ENCODE assay signal across 8 mouse cellular contexts in the genomic region with DNA sequence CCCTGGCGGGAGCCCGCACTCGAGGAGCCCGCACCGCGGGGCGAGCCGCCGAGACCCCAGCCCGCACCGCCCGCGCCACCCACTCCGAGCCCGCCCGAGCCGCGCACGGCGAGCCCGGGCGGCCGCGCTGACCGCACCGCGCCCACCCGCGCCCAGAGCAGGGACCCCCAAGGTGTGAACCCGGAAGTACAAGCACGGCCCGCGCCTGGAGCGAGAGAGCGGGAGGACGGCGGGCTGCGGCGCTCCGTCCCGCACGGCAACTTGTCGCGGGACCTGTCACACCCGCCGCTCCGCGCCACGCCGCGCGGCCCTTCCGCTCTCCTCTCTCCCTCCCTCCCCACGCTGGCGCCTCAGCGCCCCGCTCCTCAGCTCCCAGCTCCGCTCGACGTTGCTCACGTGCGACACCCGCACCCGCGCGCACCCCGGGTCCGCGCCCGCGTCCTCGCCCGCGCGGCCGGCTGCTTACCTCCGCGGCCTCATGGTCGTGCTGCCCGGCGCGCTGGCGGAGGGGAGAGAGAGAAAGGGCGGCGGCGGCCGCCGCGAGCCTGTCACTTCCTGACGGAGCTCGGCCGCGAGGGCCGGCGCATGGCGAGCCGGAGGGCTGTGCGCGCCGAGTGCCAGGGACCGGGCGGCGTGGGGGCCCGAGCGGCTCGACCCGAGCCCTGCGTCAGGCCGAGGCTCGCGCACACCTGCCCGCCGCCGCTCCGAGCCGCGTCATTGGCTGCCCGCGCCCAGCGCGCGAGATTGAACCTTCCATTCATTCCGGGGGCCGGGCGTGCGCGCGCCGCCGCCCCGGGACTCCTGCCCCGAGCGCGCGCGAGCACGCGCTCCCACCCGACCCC. TPM values are rescaled to one million over a fixed set of nuclear protein-coding genes. Genes with fewer than 3 reads are reported as not detected.
A peak's percentile ranks its signal among the peaks of the same experiment; 100 is the strongest.
DNase-seq lines count a peak whose midpoint lies in the region; ATAC-seq and TF ChIP-seq lines count a peak whose summit lies in the region.

A gene (minus strand): TSS at position 635 of the 842 bp plus-strand sequence.

- H3K4me1 ChIP-seq in cerebellum, adult 2 months (ENCODE audit: control insufficient read depth, insufficient read depth, low read length) = no peaks in the 10 kb centered on the region
- no peaks in the 10 kb centered on the region for H3K4me1 ChIP-seq in intestine, embryonic 14.5 days (replicated peaks; ENCODE audit: control insufficient read depth, insufficient read depth, low read length)
- no peaks in the 10 kb centered on the region for H3K4me1 ChIP-seq in limb, embryonic 12.5 days (replicated peaks)
- no peaks in the 10 kb centered on the region; the same call in 1 of the 2 replicates for H3K4me1 ChIP-seq in midbrain, embryonic 16.5 days (ENCODE audit: control insufficient read depth, insufficient read depth, low read length)

- intact Hi-C loops in heart, postnatal 25 days (cut with DNase I) = no loop called here

- TF ChIP-seq CTCF in cerebellum, adult 2 months (IDR thresholded peaks at IDR 0.05; ENCODE audit: borderline replicate concordance, insufficient read depth, low read depth, low read length) = no peak

- peak within 1 kb of the TSS; percentile 28 for H3K4me3 ChIP-seq in cerebellum, adult 2 months (replicated peaks; ENCODE audit: insufficient read depth, low read depth, low read length)
- peak within 1 kb of the TSS; percentile 53 for H3K4me3 ChIP-seq in intestine, embryonic 14.5 days (ENCODE audit: low read depth, low read length)
- peak within 1 kb of the TSS; percentile 60 for H3K4me3 ChIP-seq in limb, embryonic 12.5 days (replicated peaks)
- peak within 1 kb of the TSS; percentile 82 for H3K4me3 ChIP-seq in midbrain, embryonic 16.5 days (ENCODE audit: low read depth, low read length)

- DNase-seq in heart, adult 11 months = peak; percentile 87
- no peak for DNase-seq in heart, postnatal 25 days (ENCODE audit: low spot score)
- peak; percentile 40 to 51 for DNase-seq in cerebellum, adult 2 months
- DNase-seq in forelimb bud, embryonic 11.5 days (ENCODE audit: low read depth, low spot score) = peak; percentile 74
- peak; percentile 82 for DNase-seq in intestine, embryonic 14.5 days (ENCODE audit: low spot score)
- peak; percentile 54 for DNase-seq in testis, postnatal 10 days (ENCODE audit: low spot score)

- H3K9ac ChIP-seq in intestine, embryonic 14.5 days (ENCODE audit: low read length) = peak within 1 kb of the TSS; percentile 35
- peak within 1 kb of the TSS; percentile 60 for H3K9ac ChIP-seq in limb, embryonic 12.5 days (replicated peaks)
- H3K9ac ChIP-seq in midbrain, embryonic 16.5 days (ENCODE audit: low read depth, low read length) = peak within 1 kb of the TSS; percentile 78

- ATAC-seq in intestine, embryonic 14.5 days (replicated peaks; ENCODE audit: low FRiP score, low TSS enrichment, low read depth) = peak; percentile 91
- ATAC-seq in limb, embryonic 12.5 days (ENCODE audit: insufficient number of reproducible peaks, insufficient read depth, low FRiP score, low TSS enrichment, low read depth) = peak; percentile 87
- ATAC-seq in midbrain, embryonic 16.5 days = peak; percentile 96

- no peak within 1 kb of the TSS for H3K27ac ChIP-seq in cerebellum, adult 2 months (ENCODE audit: insufficient read depth, low read length)
- H3K27ac ChIP-seq in intestine, embryonic 14.5 days (ENCODE audit: low read depth) = no peak within 1 kb of the TSS
- H3K27ac ChIP-seq in limb, embryonic 12.5 days = no peak within 1 kb of the TSS
- peak within 1 kb of the TSS; percentile 97 for H3K27ac ChIP-seq in midbrain, embryonic 16.5 days (ENCODE audit: low read length)

- no peak for TF ChIP-seq POLR2A in cerebellum, adult 2 months (IDR thresholded peaks at IDR 0.05; ENCODE audit: borderline replicate concordance, insufficient read depth, low read length)

- peaks cover 9% of the 10 kb centered on the region; the same call in 1 of the 2 replicates for H3K27me3 ChIP-seq in cerebellum, adult 2 months (ENCODE audit: control insufficient read depth, insufficient read depth, low read length)
- peaks cover 39% of the 10 kb centered on the region for H3K27me3 ChIP-seq in intestine, embryonic 14.5 days (replicated peaks; ENCODE audit: control insufficient read depth, insufficient read depth, low read length)
- peaks cover 26% of the 10 kb centered on the region for H3K27me3 ChIP-seq in limb, embryonic 12.5 days
- H3K27me3 ChIP-seq in midbrain, embryonic 16.5 days (ENCODE audit: control insufficient read depth, insufficient read depth, low read depth, low read length) = no peaks in the 10 kb centered on the region

- H3K9me3 ChIP-seq in intestine, embryonic 14.5 days (ENCODE audit: control insufficient read depth, low read length) = no peaks in the 10 kb centered on the region
- H3K9me3 ChIP-seq in limb, embryonic 12.5 days = no peaks in the 10 kb centered on the region
- no peaks in the 10 kb centered on the region for H3K9me3 ChIP-seq in midbrain, embryonic 16.5 days (replicated peaks; ENCODE audit: control insufficient read depth, low read length, poor library complexity, severe bottlenecking)

- WGBS in cerebellum, adult 2 months = under 1% methylated on average over 105 of the region's 139 CpGs
- WGBS in intestine, embryonic 14.5 days = under 1% methylated on average over 101 of the region's 139 CpGs
- WGBS in limb, embryonic 12.5 days = under 1% methylated on average over 122 of the region's 139 CpGs
- under 1% methylated on average over 83 of the region's 139 CpGs for WGBS in midbrain, embryonic 16.5 days

- H3K36me3 ChIP-seq in intestine, embryonic 14.5 days (ENCODE audit: control insufficient read depth, insufficient read depth, low read length) = no peaks in the 10 kb centered on the region
- no peaks in the 10 kb centered on the region for H3K36me3 ChIP-seq in limb, embryonic 12.5 days
- no peaks in the 10 kb centered on the region for H3K36me3 ChIP-seq in midbrain, embryonic 16.5 days (ENCODE audit: control insufficient read depth, insufficient read depth, low read length)

- peak within 1 kb of the TSS; percentile 99 for H3K4me2 ChIP-seq in intestine, embryonic 14.5 days (ENCODE audit: low read length)
- peak within 1 kb of the TSS; percentile 95 for H3K4me2 ChIP-seq in limb, embryonic 12.5 days
- H3K4me2 ChIP-seq in midbrain, embryonic 16.5 days (ENCODE audit: low read length) = peak within 1 kb of the TSS; percentile 87

RNA-seq across cellular contexts. Expression of the gene that starts here (rescaled TPM):
- under 1 TPM; 0.11 to 0.18 TPM for total RNA-seq in heart, postnatal 25 days (2021)
- polyA plus RNA-seq in cerebellum, adult 2 months (2012; rRNA removed) = 2.9 and 3.2 TPM in 2 replicates
- polyA plus RNA-seq in intestine, embryonic 14.5 days (2014; fragmentation: Nextera tagmentation; extraction: Ambion mirVana) = 1.4 and 2.1 TPM in 2 replicates
- 10.3 and 14.2 TPM in 2 replicates for polyA plus RNA-seq in limb, embryonic 12.5 days (2016; fragmentation: Nextera tagmentation; extraction: Ambion mirVana)
- 7.0 and 9.6 TPM in 2 replicates for polyA plus RNA-seq in midbrain, embryonic 16.5 days (2015; fragmentation: Nextera tagmentation; extraction: Ambion mirVana)

Comparison
In these comparisons a context has a peak if more than half of its experiments do, and no peak if none do; other contexts are left out.
1. H3K4me3 ChIP-seq: peak in every context shown above with its lines; median percentile 82 in midbrain, embryonic 16.5 days; 60 in limb, embryonic 12.5 days; 53 in intestine, embryonic 14.5 days; 28 in cerebellum, adult 2 months.